Mouse (Mus musculus) lung, embryonic 15.5 days (tissue): ENCODE measurements at regions not wholly inside any gene's neighbourhood (a gene's known extent, or its start where the extent isn't known, plus 50 kb on each side); places are given as distances from the start of the nearest gene placed in this dataset.
A peak's percentile ranks its signal among the peaks of the same experiment; 100 is the strongest.

Source experiments
- ATAC-seq: fragments of 200-750 bp; cut with Nextera tagmentation; 2 replicates; pipeline ENCODE4 v1.8.0; 2017; ENCODE audit warnings: moderate number of reproducible peaks, borderline replicate concordance; ENCODE audit not compliant: low FRiP score, low TSS enrichment; ENCODE audit errors: extremely low read depth
- H3K27ac ChIP-seq: fragments of 300-500 bp; sonication (generic); 2 replicates; pipeline ENCODE4 v1.5.1; 2015; ENCODE audit warnings: moderate library complexity, mild to moderate bottlenecking, inconsistent platforms
- H3K27me3 ChIP-seq: fragments of 300-500 bp; sonication (generic); 2 replicates; pipeline ENCODE4 v1.6.1; 2015; ENCODE audit warnings: inconsistent platforms
- H3K36me3 ChIP-seq: fragments of 300-500 bp; sonication (generic); 2 replicates; pipeline ENCODE4 v1.6.1; 2015; ENCODE audit warnings: inconsistent platforms
- H3K4me1 ChIP-seq: fragments of 300-500 bp; sonication (generic); 2 replicates; pipeline ENCODE4 v1.6.1; 2015; ENCODE audit warnings: inconsistent platforms
- H3K4me2 ChIP-seq: fragments of 300-500 bp; sonication (generic); 2 replicates; pipeline ENCODE4 v1.6.1; 2015; ENCODE audit warnings: inconsistent platforms, mild to moderate bottlenecking, moderate library complexity
- H3K4me3 ChIP-seq: fragments of 300-500 bp; sonication (generic); 2 replicates; pipeline ENCODE4 v1.5.1; 2015; ENCODE audit warnings: mild to moderate bottlenecking, inconsistent platforms
- H3K9ac ChIP-seq: fragments of 300-500 bp; sonication (generic); 2 replicates; pipeline ENCODE4 v1.6.1; 2015; ENCODE audit warnings: inconsistent platforms
- H3K9me3 ChIP-seq: fragments of 300-500 bp; sonication (generic); 2 replicates; pipeline ENCODE4 v1.6.1; 2016; ENCODE audit warnings: inconsistent platforms
- WGBS: fragments of 180-500 bp; shearing (Covaris S2); methylation state at CpG from one replicate; pipeline ENCODE4 v1.1.7; 2015; 5-methylcytosine and 5-hydroxymethylcytosine counted together

- no peaks in the 10 kb centered on the region for H3K9me3 ChIP-seq
- no peaks in the 10 kb centered on the region for H3K27me3 ChIP-seq
- H3K4me3 ChIP-seq: no peak overlapping the region
- no peak overlapping the region for H3K27ac ChIP-seq
- no peaks in the 10 kb centered on the region for H3K4me1 ChIP-seq
- 63% methylated on average over 2 of the region's 2 CpGs for WGBS
- H3K9ac ChIP-seq: no peak overlapping the region
- H3K36me3 ChIP-seq: no peaks in the 10 kb centered on the region
- ATAC-seq: no peak
- H3K4me2 ChIP-seq: no peak overlapping the region
Observed at GRCm38 (mm10) chr13:39702621-39703020, 658.6 kb downstream of the Ofcc1 start.

DNA sequence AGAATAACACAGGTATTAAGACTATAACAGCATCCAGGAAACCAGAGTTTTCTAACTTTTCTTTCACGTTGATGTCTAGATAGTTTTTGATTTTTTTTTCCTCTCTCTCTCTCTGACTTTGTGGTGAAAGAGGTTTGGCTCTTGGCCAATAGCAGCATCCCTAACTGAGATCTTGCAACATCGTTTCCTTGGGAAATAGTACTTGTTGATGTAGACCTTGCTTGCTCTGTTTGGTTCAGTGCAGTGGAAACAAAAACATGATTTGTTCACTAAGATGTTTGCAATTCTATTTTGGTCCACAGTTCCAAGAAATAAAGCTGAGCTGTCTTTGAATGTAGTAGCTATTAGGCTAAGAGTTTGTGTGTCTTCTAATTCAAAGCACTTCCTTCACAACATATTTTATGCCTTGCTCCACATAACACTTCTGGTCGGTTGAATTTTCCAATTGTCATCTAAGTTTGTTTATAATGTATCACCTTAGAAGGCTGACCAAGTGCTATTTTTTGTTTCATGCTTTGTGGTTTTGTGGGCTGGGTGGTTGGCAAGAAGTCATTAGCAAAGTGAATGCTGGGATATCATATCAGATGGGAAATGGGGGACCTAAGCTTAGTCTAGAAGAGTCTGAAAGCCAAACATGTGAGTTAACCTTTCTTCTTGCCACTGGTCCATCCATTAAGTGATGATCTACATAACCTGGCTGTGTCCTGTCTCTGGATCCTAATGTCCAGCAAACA, 669.8 kb downstream of the Ofcc1 start:
- Histone ChIP-seq H3K27me3 (no peaks in the 10 kb centered on the region), H3K4me1 (no peaks in the 10 kb centered on the region), H3K9me3 (no peaks in the 10 kb centered on the region), H3K36me3 (no peaks in the 10 kb centered on the region), H3K4me2 (no peak overlapping the region), H3K27ac (no peak overlapping the region), H3K9ac (no peak overlapping the region), H3K4me3 (no peak overlapping the region)
- 33% methylated on average over 3 of the region's 3 CpGs for WGBS
- ATAC-seq: no peak

DNA sequence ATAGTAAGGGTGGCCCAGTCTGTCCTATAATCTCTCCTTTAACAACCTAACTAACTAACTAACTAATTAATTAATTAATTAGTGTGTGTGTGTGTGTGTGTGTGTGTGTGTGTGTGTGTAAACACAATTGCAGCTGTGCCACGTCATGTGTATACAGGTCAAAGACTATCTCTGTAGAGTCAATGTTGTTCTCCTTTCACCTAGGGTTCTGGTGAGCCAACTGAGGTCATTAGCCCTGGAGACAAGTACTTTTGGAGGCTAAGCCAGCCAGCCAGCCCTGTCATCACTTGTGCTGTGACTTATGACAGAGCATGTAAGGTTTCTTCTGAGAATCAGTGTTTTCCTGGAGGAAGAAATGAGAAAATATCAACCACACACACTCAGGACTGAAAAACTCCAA, 696.7 kb downstream of the Ofcc1 start:
- no peak for ATAC-seq
- Histone ChIP-seq H3K9me3 (no peaks in the 10 kb centered on the region), H3K27ac (no peak overlapping the region), H3K27me3 (no peaks in the 10 kb centered on the region), H3K9ac (no peak overlapping the region), H3K4me3 (no peak overlapping the region), H3K36me3 (no peaks in the 10 kb centered on the region), H3K4me1 (no peaks in the 10 kb centered on the region), H3K4me2 (no peak overlapping the region)
- WGBS: 71% methylated on average over 1 of the region's 1 CpGs

- 41% methylated on average over 12 of the region's 12 CpGs for whole genome bisulfite sequencing
- Histone ChIP-seq H3K9ac (no peak overlapping the region), H3K27me3 (no peaks in the 10 kb centered on the region; the same call in 1 of the 2 replicates), H3K27ac (no peak overlapping the region), H3K4me1 (no peaks in the 10 kb centered on the region), H3K9me3 (no peaks in the 10 kb centered on the region), H3K36me3 (no peaks in the 10 kb centered on the region), H3K4me3 (no peak overlapping the region), H3K4me2 (peak overlapping the region; percentile 17; the same call in 1 of the 2 replicates)
- no peak for ATAC-seq
Observed at GRCm38 (mm10) chr13:39649457-39649856, 688.8 kb upstream of the Slc35b3 start.

DNA sequence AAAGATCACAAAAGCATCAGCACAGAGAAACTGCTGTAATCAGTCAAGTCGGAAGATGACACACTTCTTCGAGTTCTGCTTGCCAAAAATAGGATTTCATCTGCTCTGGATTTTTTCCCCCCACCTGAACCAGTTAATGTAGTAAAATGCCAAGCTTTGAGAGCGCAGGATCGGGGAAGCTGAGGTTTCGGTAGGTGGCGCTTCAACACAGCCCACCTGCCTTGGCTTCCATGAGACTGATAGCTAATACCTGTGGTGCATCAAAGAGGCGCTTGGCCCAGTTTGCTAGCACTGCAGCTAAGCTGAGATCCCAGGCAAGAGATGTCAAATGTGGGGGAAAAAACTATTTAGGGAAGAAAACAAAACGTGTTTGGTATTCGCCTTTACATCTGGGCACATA, 686.7 kb upstream of the Slc35b3 start:
- ATAC-seq: no peak
- Histone ChIP-seq H3K4me1 (no peaks in the 10 kb centered on the region), H3K9ac (no peak overlapping the region), H3K4me3 (no peak overlapping the region), H3K27ac (no peak overlapping the region), H3K27me3 (no peaks in the 10 kb centered on the region; the same call in 1 of the 2 replicates), H3K9me3 (no peaks in the 10 kb centered on the region), H3K36me3 (no peaks in the 10 kb centered on the region), H3K4me2 (no peak overlapping the region)
- 15% methylated on average over 9 of the region's 9 CpGs for WGBS

GRCm38 (mm10) chr13:39631506-39632132, 670.9 kb upstream of the Slc35b3 start:
- 58% methylated on average over 8 of the region's 8 CpGs for WGBS
- H3K4me3 ChIP-seq: no peak overlapping the region

More at GRCm38 (mm10) chr13:39631506-39632132, 670.9 kb upstream of the Slc35b3 start:
- H3K9me3 ChIP-seq: no peaks in the 10 kb centered on the region
- H3K27ac ChIP-seq: no peak overlapping the region
- peak; percentile 74; the same call in 1 of the 2 replicates for ATAC-seq
- H3K4me2 ChIP-seq: no peak overlapping the region
- no peaks in the 10 kb centered on the region for H3K4me1 ChIP-seq
- H3K9ac ChIP-seq: no peak overlapping the region
- no peaks in the 10 kb centered on the region for H3K36me3 ChIP-seq
- H3K27me3 ChIP-seq: no peaks in the 10 kb centered on the region
